Mouse (Mus musculus) olfactory bulb, adult 2 months (tissue): ENCODE measurements around the gene Slpi. TPM values are rescaled to one million over a fixed set of nuclear protein-coding genes. Genes with fewer than 3 reads are reported as not detected.

Source experiments
- H3K27ac ChIP-seq: fragments of 200-500 bp; 2 replicates; pipeline ENCODE4 v1.5.1; 2012; ENCODE audit warnings: low read depth, low read length; ENCODE audit not compliant: insufficient read depth
- H3K4me1 ChIP-seq: fragments of 200-500 bp; 2 replicates; pipeline ENCODE4 v1.6.1; 2012; ENCODE audit warnings: low read length; ENCODE audit not compliant: control insufficient read depth, insufficient read depth
- H3K4me3 ChIP-seq: fragments of 200-500 bp; 2 replicates; pipeline ENCODE4 v1.5.1; 2012; ENCODE audit warnings: mild to moderate bottlenecking, low read depth, low read length, moderate library complexity; ENCODE audit not compliant: insufficient read depth
- CTCF ChIP-seq: fragments of 200-500 bp; IDR thresholded peaks from 2 replicates; pipeline ENCODE4 v1.5.1; 2012; ENCODE audit warnings: low read depth, mild to moderate bottlenecking, low read length, moderate library complexity; ENCODE audit not compliant: insufficient read depth
- POLR2A ChIP-seq: fragments of 200-500 bp; IDR thresholded peaks from 2 replicates; pipeline ENCODE4 v1.6.1; 2012; ENCODE audit warnings: mild to moderate bottlenecking, low read depth, low read length, moderate library complexity; ENCODE audit not compliant: insufficient read depth
- WGBS: fragments of 180-500 bp; shearing (Covaris S2); methylation state at CpG from one replicate; pipeline ENCODE4 v1.1.7; 2018; 5-methylcytosine and 5-hydroxymethylcytosine counted together
- polyA plus RNA-seq: library from polyadenylated mRNA; stranded (reverse); fragments of >200 nt; gene quantifications from 2 replicates; pipeline ENCODE4 v1.2.4, GENCODE M21; 2012; ENCODE audit warnings: low replicate concordance; ENCODE audit not compliant: missing spikeins, insufficient read depth, insufficient read length

Slpi gene
- polyA plus RNA-seq, 1 experiment = not detected

GRCm38 (mm10) chr2:164368620-164369105, 20.2 kb downstream of the Slpi start:
- WGBS = 84% methylated on average over 6 of the region's 6 CpGs
- no peak overlapping the region for H3K27ac ChIP-seq
- TF ChIP-seq POLR2A (no peak), CTCF (no peak)
- no peak overlapping the region for H3K4me3 ChIP-seq
- no peaks in the 10 kb centered on the region for H3K4me1 ChIP-seq

- Histone ChIP-seq H3K27ac (no peak overlapping the region), H3K4me3 (no peak overlapping the region), H3K4me1 (no peaks in the 10 kb centered on the region)
- WGBS = 51% methylated on average over 3 of the region's 3 CpGs
- TF ChIP-seq POLR2A (no peak), CTCF (no peak)
Measured at GRCm38 (mm10) chr2:164366947-164367346, 21.9 kb downstream of the Slpi start.

GRCm38 (mm10) chr2:164360974-164361657, 27.8 kb downstream of the Slpi start:
- no peak for TF ChIP-seq POLR2A
- no peak for TF ChIP-seq CTCF
- 45% methylated on average over 13 of the region's 13 CpGs for WGBS
- H3K27ac ChIP-seq = no peak overlapping the region
- H3K4me1 ChIP-seq = no peaks in the 10 kb centered on the region
- no peak overlapping the region for H3K4me3 ChIP-seq

GRCm38 (mm10) chr2:164359668-164360067, 29.2 kb downstream of the Slpi start:
- Histone ChIP-seq H3K4me3 (no peak overlapping the region), H3K4me1 (no peaks in the 10 kb centered on the region), H3K27ac (no peak overlapping the region)
- WGBS = 90% methylated on average over 5 of the region's 5 CpGs
- TF ChIP-seq CTCF = no peak
- no peak for TF ChIP-seq POLR2A

GRCm38 (mm10) chr2:164359031-164359430, 29.9 kb downstream of the Slpi start:
- WGBS = 89% methylated on average over 5 of the region's 5 CpGs
- Histone ChIP-seq H3K27ac (no peak overlapping the region), H3K4me1 (no peaks in the 10 kb centered on the region), H3K4me3 (no peak overlapping the region)
- TF ChIP-seq CTCF = no peak
- TF ChIP-seq POLR2A = no peak

GRCm38 (mm10) chr2:164358373-164358772, 30.5 kb downstream of the Slpi start:
- no peak overlapping the region for H3K4me3 ChIP-seq
- TF ChIP-seq POLR2A = no peak
- no peak for TF ChIP-seq CTCF
- no peak overlapping the region for H3K27ac ChIP-seq
- 78% methylated on average over 3 of the region's 3 CpGs for WGBS
- H3K4me1 ChIP-seq = no peaks in the 10 kb centered on the region

- TF ChIP-seq CTCF (no peak), POLR2A (no peak)
- Histone ChIP-seq H3K4me3 (no peak overlapping the region), H3K27ac (no peak overlapping the region), H3K4me1 (no peaks in the 10 kb centered on the region)
- 82% methylated on average over 11 of the region's 11 CpGs for WGBS
Measured at GRCm38 (mm10) chr2:164356177-164356967, 32.5 kb downstream of the Slpi start.

GRCm38 (mm10) chr2:164353356-164353755, 35.5 kb downstream of the Slpi start:
- Histone ChIP-seq H3K27ac (no peak overlapping the region), H3K4me1 (no peaks in the 10 kb centered on the region), H3K4me3 (no peak overlapping the region)
- 89% methylated on average over 11 of the region's 11 CpGs for WGBS
- no peak for TF ChIP-seq POLR2A
- TF ChIP-seq CTCF = no peak

GRCm38 (mm10) chr2:164352697-164353096, 36.2 kb downstream of the Slpi start:
- TF ChIP-seq POLR2A (no peak), CTCF (no peak)
- no peak overlapping the region for H3K27ac ChIP-seq
- no peaks in the 10 kb centered on the region for H3K4me1 ChIP-seq
- 88% methylated on average over 3 of the region's 3 CpGs for WGBS
- no peak overlapping the region for H3K4me3 ChIP-seq
